Mouse (Mus musculus) monocyte, adult 2 months (primary cell): ENCODE data around the gene Pdzd7.

Experiments used
- DNase-seq, 2 experiments: peaks; one replicate each; pipeline ENCODE4 v3.0.0; 2022; ENCODE audit warnings: low spot score in 2 of 2, low read depth in 1 of 2

Pdzd7 gene

DNA sequence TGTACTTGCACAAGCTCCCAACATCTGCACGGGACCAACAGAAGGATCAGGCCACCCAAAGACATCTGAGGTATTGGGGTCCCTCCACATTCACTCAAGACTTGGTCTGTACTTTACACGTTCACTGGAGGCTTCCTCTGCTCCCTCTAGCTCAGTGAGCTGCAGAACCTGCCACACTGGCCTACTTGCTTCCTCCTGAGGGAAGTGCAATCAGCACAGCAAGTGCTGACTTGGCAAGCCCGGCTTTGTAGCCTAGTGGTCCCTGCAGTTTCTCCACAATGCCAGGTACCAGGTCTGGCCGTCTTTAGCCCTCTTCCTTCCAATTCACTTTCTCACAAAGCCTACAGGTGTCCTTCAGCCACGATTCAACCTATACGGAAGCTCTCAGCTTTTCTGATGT, 58.5 kb downstream of the Pdzd7 start:
- no peak for DNase-seq

DNA sequence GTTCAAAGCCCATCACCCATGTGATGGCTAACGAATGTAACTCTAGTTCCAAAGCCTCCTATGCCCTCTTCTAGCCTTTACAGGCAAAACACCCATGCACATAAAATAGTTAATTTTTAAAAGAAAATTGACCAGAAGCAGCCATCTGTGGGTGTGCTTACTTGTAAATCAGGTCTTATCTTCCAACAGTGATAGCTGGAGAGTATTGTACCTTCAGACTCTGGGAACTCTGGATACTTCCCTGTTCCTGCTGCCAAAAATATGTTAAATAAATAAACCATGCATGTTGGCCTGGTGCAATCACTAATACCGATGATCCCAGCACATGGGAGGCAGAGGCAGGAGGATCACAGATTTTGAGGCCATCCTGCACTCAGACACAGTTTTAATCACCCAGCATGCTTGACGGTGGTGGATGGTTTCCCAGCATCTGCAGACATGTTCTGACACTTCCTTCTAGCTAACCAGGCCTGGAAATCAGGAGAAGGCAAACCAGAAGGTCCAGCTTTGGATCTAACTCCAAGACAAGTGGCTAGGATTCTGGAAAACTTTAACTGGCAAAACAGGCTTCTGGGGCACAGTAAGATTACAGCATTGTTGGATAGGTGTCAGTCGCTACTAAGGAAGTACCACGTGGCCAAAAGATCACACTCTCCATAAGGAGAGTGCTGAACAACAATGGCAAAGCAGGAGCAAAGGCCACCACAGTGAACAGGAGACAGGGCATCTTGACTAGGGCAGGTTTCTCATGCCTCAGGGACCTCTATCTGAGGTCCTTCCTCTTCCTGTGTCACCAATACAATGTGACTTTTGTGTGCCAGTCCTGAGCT, 60.1 kb downstream of the Pdzd7 start:
- DNase-seq, result no peak

DNA sequence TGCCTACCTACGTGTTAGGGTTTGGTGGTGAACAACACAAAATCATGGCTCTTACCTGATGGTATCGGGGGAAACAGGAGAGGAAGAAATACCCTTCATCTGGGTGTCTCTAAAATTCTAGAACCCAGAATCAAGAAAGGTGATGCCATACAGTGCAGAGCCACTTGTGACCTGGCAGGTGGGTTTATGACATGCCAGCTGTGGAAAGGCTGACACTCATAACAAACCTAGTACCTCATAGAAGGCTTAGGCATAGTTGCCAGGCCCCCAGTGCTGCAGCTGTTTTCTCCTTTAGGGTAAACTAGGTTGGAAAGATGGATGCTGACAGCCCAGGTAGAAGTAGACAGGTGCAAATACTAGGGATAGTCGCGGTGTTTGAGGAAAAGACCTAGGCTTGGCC, 61.1 kb downstream of the Pdzd7 start:
- DNase-seq, result no peak

DNA sequence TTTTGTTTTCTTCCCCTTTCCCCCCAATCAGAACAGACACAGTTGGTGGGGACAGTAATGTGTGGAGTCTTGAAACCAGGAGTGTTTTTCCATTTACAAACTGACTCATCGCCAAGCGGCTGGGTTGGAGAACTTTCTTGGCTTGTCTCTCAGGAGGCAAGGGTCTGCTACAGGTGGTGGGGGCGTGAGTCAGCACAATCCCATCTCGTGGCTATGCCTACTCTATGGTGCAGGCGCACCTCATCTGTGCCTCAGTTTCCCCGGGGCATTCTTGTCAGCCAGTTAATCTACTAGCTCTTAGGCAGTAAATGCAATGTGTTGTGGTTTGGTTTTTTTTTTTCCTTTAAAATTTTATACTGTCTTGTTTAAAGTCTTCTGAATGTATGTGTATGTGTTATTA, 62.2 kb downstream of the Pdzd7 start:
- no peak for DNase-seq

DNA sequence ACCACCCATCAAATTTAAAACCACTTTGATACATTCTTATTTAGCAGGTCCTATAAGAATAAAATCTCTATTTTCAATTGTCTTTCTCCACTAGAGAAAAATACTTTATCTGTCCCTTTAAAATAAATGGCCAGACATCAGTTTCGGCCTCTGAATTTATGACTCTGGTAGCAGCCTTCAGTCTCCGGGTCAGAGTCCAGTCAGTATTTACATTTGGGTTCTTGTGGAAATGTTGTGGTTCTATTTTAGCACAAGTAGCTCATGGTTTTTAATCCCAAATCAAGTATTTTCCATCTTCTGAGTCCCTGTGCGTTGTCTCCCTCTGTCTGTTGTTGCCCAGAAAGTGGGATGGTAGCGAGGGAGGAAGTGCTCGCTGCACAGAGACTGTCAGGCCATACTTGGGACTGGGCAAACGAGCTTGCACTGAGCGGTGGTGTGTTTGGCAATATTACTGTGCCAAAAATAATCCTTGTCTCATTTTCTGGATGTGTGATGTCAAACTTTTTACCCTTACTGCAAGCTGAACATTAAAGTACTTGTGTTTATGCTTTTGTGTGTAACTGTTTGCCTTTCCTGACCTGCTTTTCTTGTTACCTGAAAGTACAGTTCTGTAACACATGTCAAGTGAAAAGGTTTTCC, 62.9 kb downstream of the Pdzd7 start:
- no peak for DNase-seq

DNA sequence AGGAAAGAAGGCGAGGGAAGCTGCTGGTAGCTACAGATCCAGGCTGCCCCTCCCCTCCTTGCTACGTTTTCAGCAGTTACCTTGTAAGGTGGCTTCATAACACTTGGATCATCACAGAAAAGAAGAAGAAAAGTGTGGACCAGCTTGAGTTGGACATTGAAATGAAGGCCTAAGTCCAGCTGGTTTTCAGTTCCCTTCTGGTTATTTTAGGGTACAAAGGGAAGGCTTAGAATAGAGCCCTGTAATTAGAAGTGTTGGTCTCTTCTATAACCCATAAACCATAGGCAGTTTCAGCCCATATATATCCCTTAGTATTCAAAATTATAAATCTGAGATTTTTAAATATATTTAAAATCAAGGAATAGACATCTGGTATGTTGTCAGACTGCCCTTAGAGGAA, 64.7 kb downstream of the Pdzd7 start:
- no peak for DNase-seq

DNA sequence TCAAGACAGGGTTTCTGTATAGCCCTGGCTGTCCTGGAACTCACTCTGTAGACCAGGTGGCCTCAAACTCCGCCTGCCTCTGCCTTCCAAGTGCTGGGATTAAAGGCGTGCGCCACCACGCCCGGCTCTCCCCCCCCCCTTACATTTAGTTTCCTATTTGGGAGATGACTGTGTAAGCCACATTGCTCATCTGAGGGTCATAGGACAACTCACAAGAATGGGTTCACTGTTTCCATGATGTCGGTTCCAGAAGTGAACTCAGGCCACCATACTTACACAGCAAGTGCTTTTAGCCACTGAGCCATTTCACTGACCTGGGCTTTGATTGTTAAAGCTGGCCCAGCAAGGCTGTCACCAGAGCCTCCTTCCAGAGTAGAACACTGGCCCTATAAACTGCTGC, 68.4 kb downstream of the Pdzd7 start:
- DNase-seq, result no peak
